Mouse (Mus musculus) brain, embryonic 14.5 days (tissue): ENCODE data around the gene Eef1akmt2.

Experiments used
- CTCF ChIP-seq: fragments of 200-500 bp; IDR thresholded peaks from 2 replicates; pipeline ENCODE4 v1.5.1; 2012; ENCODE audit warnings: inconsistent platforms, mild to moderate bottlenecking, moderate library complexity, borderline replicate concordance; ENCODE audit not compliant: insufficient read depth, insufficient read length; ENCODE audit errors: extremely low read depth
- POLR2A ChIP-seq: fragments of 200-500 bp; IDR thresholded peaks from 2 replicates; pipeline ENCODE4 v1.6.1; 2012; ENCODE audit warnings: mild to moderate bottlenecking, inconsistent platforms, borderline replicate concordance; ENCODE audit not compliant: poor library complexity, insufficient read depth, insufficient read length, severe bottlenecking; ENCODE audit errors: extremely low read depth

DNA sequence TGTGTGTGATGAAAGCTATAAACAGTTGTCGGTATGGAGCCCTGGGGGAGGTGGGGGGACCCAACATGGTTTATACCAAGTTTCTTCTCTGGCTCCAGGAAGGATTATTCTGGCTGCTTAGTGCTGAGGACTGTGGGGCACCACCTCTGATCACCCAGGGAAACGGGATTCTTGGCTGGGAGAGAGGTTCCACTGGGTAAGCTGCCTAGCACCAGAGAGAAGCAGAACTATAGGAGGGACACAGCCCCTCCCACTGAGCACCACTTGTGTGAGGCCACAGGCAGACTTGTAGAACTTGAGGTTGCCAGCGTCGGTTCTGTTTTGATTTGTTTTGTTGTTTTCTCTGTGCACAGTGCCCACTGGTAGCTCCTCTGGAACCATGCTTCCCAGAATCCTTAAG lies 1.5 kb upstream of the Eef1akmt2 start:
- TF ChIP-seq CTCF (no peak), POLR2A (no peak)
